Mouse (Mus musculus) kidney, adult 2 months (tissue): ENCODE measurements around the gene Gipc1. TPM values are rescaled to one million over a fixed set of nuclear protein-coding genes. Genes with fewer than 3 reads are reported as not detected.

Experiments used
- DNase-seq: peaks from one replicate; pipeline ENCODE4 v3.0.0; 2021
- H3K27ac ChIP-seq: fragments of 200-500 bp; 2 replicates; pipeline ENCODE4 v1.5.1; 2012; ENCODE audit warnings: low read depth, low read length, control low read depth, inconsistent platforms; ENCODE audit not compliant: insufficient read depth
- H3K27me3 ChIP-seq: fragments of 200-500 bp; replicated peaks from 2 replicates; pipeline ENCODE4 v1.6.1; 2012; ENCODE audit warnings: mild to moderate bottlenecking, moderate library complexity, low read length, inconsistent platforms; ENCODE audit not compliant: control insufficient read depth, insufficient read depth
- H3K36me3 ChIP-seq: fragments of 200-500 bp; 2 replicates; pipeline ENCODE4 v1.6.1; 2012; ENCODE audit warnings: mild to moderate bottlenecking, moderate library complexity, low read length, inconsistent platforms; ENCODE audit not compliant: control insufficient read depth, insufficient read depth
- H3K4me1 ChIP-seq: fragments of 200-500 bp; 2 replicates; pipeline ENCODE4 v1.6.1; 2011; ENCODE audit warnings: low read length; ENCODE audit not compliant: control insufficient read depth, insufficient read depth
- H3K4me3 ChIP-seq: fragments of 200-500 bp; 2 replicates; pipeline ENCODE4 v1.5.1; 2011; ENCODE audit warnings: mild to moderate bottlenecking, low read depth, low read length, control low read depth; ENCODE audit not compliant: insufficient read depth
- CTCF ChIP-seq: fragments of 200-500 bp; conservative IDR thresholded peaks from 2 replicates; pipeline ENCODE4 v1.5.1; 2011; ENCODE audit warnings: low read depth, mild to moderate bottlenecking, control low read depth, low read length, moderate library complexity, mixed read lengths; ENCODE audit not compliant: insufficient read depth, insufficient read length
- POLR2A ChIP-seq: fragments of 200-500 bp; IDR thresholded peaks from one replicate; pipeline ENCODE4 v1.6.1; 2011; ENCODE audit warnings: low read depth, low read length, control low read depth
- WGBS: fragments of 180-500 bp; shearing (Covaris S2); methylation state at CpG from one replicate; pipeline ENCODE4 v1.1.7; 2018; 5-methylcytosine and 5-hydroxymethylcytosine counted together
- polyA plus RNA-seq: library from polyadenylated mRNA; depleted of rRNA; stranded (reverse); fragments of >200 nt; gene quantifications from 2 replicates; pipeline ENCODE4 v1.2.3, GENCODE M21; 2012; rRNA removed

Gene Gipc1
- polyA plus RNA-seq, 1 experiment, result 57.6 TPM

- TF ChIP-seq POLR2A (no peak), CTCF (no peak)
- WGBS, result 78% methylated on average over 8 of the region's 8 CpGs
- H3K27me3 ChIP-seq, result no peaks in the 10 kb centered on the region
Observed at GRCm38 (mm10) chr8:83707554-83707953, 55.1 kb downstream of the Gipc1 start.

More at GRCm38 (mm10) chr8:83707554-83707953, 55.1 kb downstream of the Gipc1 start:
- no peak for DNase-seq
- Histone ChIP-seq H3K4me3 (no peak overlapping the region), H3K4me1 (peaks cover 3% of the 10 kb centered on the region; the same call in 1 of the 2 replicates), H3K36me3 (no peaks in the 10 kb centered on the region), H3K27ac (no peak overlapping the region)

Other genes starting within 250 kb of the Gipc1 start
- gene Scoc, start 194.3 kb upstream of the Gipc1 start, polyA plus RNA-seq, result 15.9 and 24.5 TPM in 2 replicates
- gene Olfr370, start 116.9 kb upstream of the Gipc1 start, polyA plus RNA-seq, result not detected in 2 replicates
- 704 and 720 TPM in 2 replicates for gene Ndufb7, start 86.0 kb upstream of the Gipc1 start, polyA plus RNA-seq
- gene Tecr, start 44.7 kb upstream of the Gipc1 start, polyA plus RNA-seq, result 793 and 827 TPM in 2 replicates
- 32.2 and 33.2 TPM in 2 replicates for gene Dnajb1, start 44.5 kb upstream of the Gipc1 start, polyA plus RNA-seq
- 21.8 and 23.3 TPM in 2 replicates for gene Ptger1, start 14.0 kb downstream of the Gipc1 start, polyA plus RNA-seq
- 81.9 and 98.1 TPM in 2 replicates for gene Pkn1, start 46.5 kb downstream of the Gipc1 start, polyA plus RNA-seq
- gene Ddx39, start 62.5 kb downstream of the Gipc1 start, polyA plus RNA-seq, result 25.1 and 28.7 TPM in 2 replicates
- gene Adgre5, start 88.6 kb downstream of the Gipc1 start, polyA plus RNA-seq, result 45.1 and 46.6 TPM in 2 replicates
- gene Adgrl1, start 247.4 kb downstream of the Gipc1 start, polyA plus RNA-seq, result 28.7 and 44.4 TPM in 2 replicates